Mouse (Mus musculus) limb, embryonic 15.5 days (tissue): ENCODE measurements around the gene 9430097D07Rik. TPM values are rescaled to one million over a fixed set of nuclear protein-coding genes. Genes with fewer than 3 reads are reported as not detected.

Experiments
- ATAC-seq: fragments of 200-750 bp; cut with Nextera tagmentation; 2 replicates; pipeline ENCODE4 v1.8.0; 2017; ENCODE audit warnings: low read depth, moderate TSS enrichment; ENCODE audit not compliant: insufficient number of reproducible peaks, low FRiP score, low TSS enrichment
- H3K27ac ChIP-seq: fragments of 300-500 bp; sonication (generic); 2 replicates; pipeline ENCODE4 v1.5.1; 2015; ENCODE audit warnings: moderate library complexity, mild to moderate bottlenecking, inconsistent platforms
- H3K27me3 ChIP-seq: fragments of 300-500 bp; sonication (generic); 2 replicates; pipeline ENCODE4 v1.6.1; 2015; ENCODE audit warnings: inconsistent platforms
- H3K36me3 ChIP-seq: fragments of 300-500 bp; sonication (generic); 2 replicates; pipeline ENCODE4 v1.6.1; 2015; ENCODE audit warnings: inconsistent platforms
- H3K4me1 ChIP-seq: fragments of 300-500 bp; sonication (generic); 2 replicates; pipeline ENCODE4 v1.6.1; 2015; ENCODE audit warnings: inconsistent platforms
- H3K4me2 ChIP-seq: fragments of 300-500 bp; sonication (generic); 2 replicates; pipeline ENCODE4 v1.6.1; 2015; ENCODE audit warnings: mild to moderate bottlenecking, inconsistent platforms
- H3K4me3 ChIP-seq: fragments of 300-500 bp; sonication (generic); 2 replicates; pipeline ENCODE4 v1.5.1; 2015; ENCODE audit warnings: mild to moderate bottlenecking, inconsistent platforms
- H3K9ac ChIP-seq: fragments of 300-500 bp; sonication (generic); 2 replicates; pipeline ENCODE4 v1.6.1; 2015; ENCODE audit warnings: inconsistent platforms
- H3K9me3 ChIP-seq: fragments of 300-500 bp; sonication (generic); 2 replicates; pipeline ENCODE4 v1.6.1; 2016; ENCODE audit warnings: inconsistent platforms
- WGBS: fragments of 180-500 bp; shearing (Covaris S2); methylation state at CpG from one replicate; pipeline ENCODE4 v1.1.7; 2015; 5-methylcytosine and 5-hydroxymethylcytosine counted together
- polyA plus RNA-seq: library from polyadenylated mRNA; unstranded; fragments of >200 nt; fragmentation: Nextera tagmentation; extraction: Ambion mirVana; gene quantifications from 2 replicates; pipeline ENCODE4 v1.2.1, GENCODE M21; 2015

9430097D07Rik gene
- polyA plus RNA-seq, 1 experiment from 2014 or later = not detected

GRCm38 (mm10) chr2:32574901-32575585, 441 bp downstream of the 9430097D07Rik start:
- Histone ChIP-seq H3K27me3 (peaks cover 20% of the 10 kb centered on the region), H3K4me1 (peaks cover 37% of the 10 kb centered on the region), H3K9ac (no peak overlapping the region), H3K27ac (no peak overlapping the region), H3K9me3 (no peaks in the 10 kb centered on the region), H3K4me3 (peak overlapping the region; percentile 41), H3K4me2 (peak overlapping the region; percentile 94), H3K36me3 (peaks cover 18% of the 10 kb centered on the region)
- WGBS = under 1% methylated on average over 26 of the region's 26 CpGs
- no peak for ATAC-seq

GRCm38 (mm10) chr2:32574497-32574896, 987 bp downstream of the 9430097D07Rik start, which contains the start of gene Pip5kl1:
TSS of gene Pip5kl1 (plus strand) at chr2:32574797.
- 80% methylated on average over 6 of the region's 6 CpGs for WGBS
- H3K27me3 ChIP-seq = peaks cover 16% of the 10 kb centered on the region; the same call in 1 of the 2 replicates
- H3K9me3 ChIP-seq = no peaks in the 10 kb centered on the region
- peak within 1 kb of the TSS; percentile 94 for H3K4me2 ChIP-seq
- no peak within 1 kb of the TSS for H3K9ac ChIP-seq
- peaks cover 18% of the 10 kb centered on the region for H3K36me3 ChIP-seq
- no peak for ATAC-seq
- peaks cover 37% of the 10 kb centered on the region for H3K4me1 ChIP-seq
- H3K4me3 ChIP-seq = peak within 1 kb of the TSS; percentile 41
- H3K27ac ChIP-seq = no peak within 1 kb of the TSS

GRCm38 (mm10) chr2:32572196-32572595, 3.3 kb downstream of the 9430097D07Rik start:
- WGBS = 89% methylated on average over 11 of the region's 11 CpGs
- Histone ChIP-seq H3K4me3 (no peak overlapping the region), H3K27me3 (0 out of 2 replicates have a peak, but pooled peaks cover 3% of the 10 kb centered on the region), H3K27ac (no peak overlapping the region), H3K4me2 (no peak overlapping the region; the same call in 1 of the 2 replicates), H3K9ac (no peak overlapping the region), H3K4me1 (peaks cover 30% of the 10 kb centered on the region), H3K9me3 (no peaks in the 10 kb centered on the region), H3K36me3 (peaks cover 31% of the 10 kb centered on the region)
- ATAC-seq = no peak

GRCm38 (mm10) chr2:32570698-32571494, 4.6 kb downstream of the 9430097D07Rik start, which contains the start of gene Dpm2:
TSS of gene Dpm2 (plus strand) at chr2:32570858.
- peak within 1 kb of the TSS; percentile 63 for H3K27ac ChIP-seq
- peak; percentile 63 for ATAC-seq

DNA sequence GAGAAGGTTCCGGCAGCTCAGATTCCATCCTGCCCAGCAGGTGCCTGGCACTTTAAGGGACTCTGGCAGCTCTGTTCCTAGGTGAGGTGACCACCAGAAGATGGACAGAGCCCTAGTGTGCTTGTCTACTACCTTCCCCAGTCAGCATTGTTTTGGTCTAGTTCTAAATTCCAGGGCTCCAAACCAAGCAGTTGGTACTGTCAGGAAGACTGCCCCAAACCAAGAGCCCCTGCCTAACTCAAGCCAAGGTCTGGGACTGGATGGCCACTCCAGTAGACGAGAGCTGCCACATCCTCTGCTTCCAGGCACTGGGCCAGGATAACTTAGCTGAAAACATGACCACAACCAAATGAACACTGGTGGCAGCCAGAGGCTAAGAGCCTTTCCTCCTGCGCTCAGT, 6.5 kb downstream of the 9430097D07Rik start:
- Histone ChIP-seq H3K4me3 (no peak overlapping the region), H3K9ac (no peak overlapping the region), H3K27me3 (no peaks in the 10 kb centered on the region), H3K4me1 (peaks cover 17% of the 10 kb centered on the region), H3K9me3 (no peaks in the 10 kb centered on the region), H3K27ac (no peak overlapping the region), H3K36me3 (peaks cover 61% of the 10 kb centered on the region), H3K4me2 (no peak overlapping the region)
- 85% methylated on average over 3 of the region's 3 CpGs for WGBS
- ATAC-seq = no peak

More at GRCm38 (mm10) chr2:32570698-32571494, 4.6 kb downstream of the 9430097D07Rik start, which contains the start of gene Dpm2:
- H3K9ac ChIP-seq = peak within 1 kb of the TSS; percentile 79
- peak within 1 kb of the TSS; percentile 81 for H3K4me2 ChIP-seq
- H3K36me3 ChIP-seq = peaks cover 42% of the 10 kb centered on the region
- H3K4me1 ChIP-seq = peaks cover 30% of the 10 kb centered on the region
- WGBS = under 1% methylated on average over 36 of the region's 36 CpGs
- no peaks in the 10 kb centered on the region for H3K9me3 ChIP-seq
- peak within 1 kb of the TSS; percentile 74 for H3K4me3 ChIP-seq
- H3K27me3 ChIP-seq = 0 out of 2 replicates have a peak, but pooled peaks cover 3% of the 10 kb centered on the region

- H3K36me3 ChIP-seq = peaks cover 62% of the 10 kb centered on the region
- H3K9me3 ChIP-seq = no peaks in the 10 kb centered on the region
- H3K9ac ChIP-seq = no peak overlapping the region
- no peak for ATAC-seq
- H3K4me2 ChIP-seq = no peak overlapping the region
- no peaks in the 10 kb centered on the region for H3K27me3 ChIP-seq
- 57% methylated on average over 5 of the region's 5 CpGs for WGBS
- H3K4me3 ChIP-seq = no peak overlapping the region
- peaks cover 17% of the 10 kb centered on the region for H3K4me1 ChIP-seq
- H3K27ac ChIP-seq = no peak overlapping the region
Measured at GRCm38 (mm10) chr2:32568149-32568548, 7.3 kb downstream of the 9430097D07Rik start.

DNA sequence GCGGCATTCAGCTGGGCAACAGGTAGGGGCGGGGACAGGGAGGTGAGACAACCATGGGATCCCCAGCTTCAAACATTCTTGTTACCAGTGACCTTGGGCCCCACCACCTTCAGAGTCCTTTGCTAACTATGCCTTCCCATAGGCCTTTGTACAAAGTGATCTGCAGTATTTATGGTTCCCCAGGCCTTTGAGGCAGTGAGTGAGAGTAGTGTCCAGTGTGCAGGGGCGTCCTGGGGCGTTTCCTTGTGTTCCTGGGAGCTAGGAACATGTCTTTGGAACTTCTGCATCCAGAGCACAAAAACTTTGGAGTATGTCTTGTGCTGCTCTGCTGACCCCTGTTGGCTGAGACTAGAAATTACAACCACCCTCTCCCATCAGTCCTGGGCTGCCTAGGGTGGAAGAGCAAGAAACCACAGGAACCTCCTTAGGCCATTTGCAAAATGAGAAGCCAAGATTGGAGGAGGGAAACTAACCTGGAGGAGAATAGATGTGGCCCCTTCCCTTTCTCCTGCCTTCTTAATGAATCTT, 8.9 kb downstream of the 9430097D07Rik start:
- Histone ChIP-seq H3K4me1 (peaks cover 6% of the 10 kb centered on the region), H3K27me3 (no peaks in the 10 kb centered on the region), H3K36me3 (peaks cover 63% of the 10 kb centered on the region), H3K4me2 (no peak overlapping the region), H3K4me3 (no peak overlapping the region), H3K9ac (no peak overlapping the region), H3K9me3 (no peaks in the 10 kb centered on the region), H3K27ac (peak overlapping the region; percentile 33; the same call in 1 of the 2 replicates)
- 37% methylated on average over 4 of the region's 4 CpGs for WGBS
- ATAC-seq = no peak

- no peak overlapping the region for H3K4me2 ChIP-seq
- H3K27ac ChIP-seq = peak overlapping the region; percentile 17; the same call in 1 of the 2 replicates
- no peaks in the 10 kb centered on the region for H3K9me3 ChIP-seq
- no peaks in the 10 kb centered on the region for H3K27me3 ChIP-seq
- H3K4me1 ChIP-seq = peaks cover 27% of the 10 kb centered on the region
- H3K9ac ChIP-seq = no peak overlapping the region
- no peak overlapping the region for H3K4me3 ChIP-seq
- 69% methylated on average over 5 of the region's 5 CpGs for WGBS
- ATAC-seq = 0 out of 2 replicates have a peak, but pooled peaks have one; percentile 41
- peaks cover 63% of the 10 kb centered on the region for H3K36me3 ChIP-seq
Measured at GRCm38 (mm10) chr2:32559570-32559969, 15.9 kb downstream of the 9430097D07Rik start.

- H3K36me3 ChIP-seq = peaks cover 34% of the 10 kb centered on the region
- no peak for ATAC-seq
- H3K9me3 ChIP-seq = no peaks in the 10 kb centered on the region
- no peak overlapping the region for H3K4me3 ChIP-seq
- H3K27me3 ChIP-seq = no peaks in the 10 kb centered on the region
- no peak overlapping the region for H3K9ac ChIP-seq
- H3K27ac ChIP-seq = peak overlapping the region; percentile 59
- peaks cover 40% of the 10 kb centered on the region for H3K4me1 ChIP-seq
- 74% methylated on average over 7 of the region's 7 CpGs for WGBS
- no peak overlapping the region for H3K4me2 ChIP-seq
Measured at GRCm38 (mm10) chr2:32556019-32556418, 19.5 kb downstream of the 9430097D07Rik start.

DNA sequence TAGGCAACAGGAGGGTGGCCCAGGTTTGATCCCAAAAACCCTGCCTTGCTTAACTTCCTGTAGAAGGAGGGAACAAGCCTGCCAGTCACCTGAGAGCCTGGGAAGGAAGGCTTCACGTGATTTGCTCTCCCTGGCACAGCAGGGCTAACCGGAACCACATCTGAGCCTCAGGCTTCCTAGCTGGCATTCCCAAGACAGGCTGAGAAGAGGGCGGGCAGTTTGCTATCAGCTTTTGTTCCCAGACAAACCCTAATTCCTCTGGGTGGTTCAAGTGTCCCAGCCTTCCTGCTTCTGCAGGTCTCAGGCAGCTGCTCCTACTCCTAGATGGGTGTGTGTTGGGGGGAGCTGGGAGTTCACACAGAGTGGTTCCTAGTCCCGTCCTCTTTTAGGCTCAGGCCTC, 20.0 kb downstream of the 9430097D07Rik start:
- ATAC-seq = peak; percentile 24; the same call in 1 of the 2 replicates
- Histone ChIP-seq H3K27me3 (no peaks in the 10 kb centered on the region), H3K4me3 (no peak overlapping the region), H3K9me3 (no peaks in the 10 kb centered on the region), H3K27ac (peak overlapping the region; percentile 59), H3K4me2 (no peak overlapping the region), H3K4me1 (peaks cover 46% of the 10 kb centered on the region), H3K36me3 (peaks cover 29% of the 10 kb centered on the region), H3K9ac (no peak overlapping the region)
- 37% methylated on average over 4 of the region's 4 CpGs for WGBS

DNA sequence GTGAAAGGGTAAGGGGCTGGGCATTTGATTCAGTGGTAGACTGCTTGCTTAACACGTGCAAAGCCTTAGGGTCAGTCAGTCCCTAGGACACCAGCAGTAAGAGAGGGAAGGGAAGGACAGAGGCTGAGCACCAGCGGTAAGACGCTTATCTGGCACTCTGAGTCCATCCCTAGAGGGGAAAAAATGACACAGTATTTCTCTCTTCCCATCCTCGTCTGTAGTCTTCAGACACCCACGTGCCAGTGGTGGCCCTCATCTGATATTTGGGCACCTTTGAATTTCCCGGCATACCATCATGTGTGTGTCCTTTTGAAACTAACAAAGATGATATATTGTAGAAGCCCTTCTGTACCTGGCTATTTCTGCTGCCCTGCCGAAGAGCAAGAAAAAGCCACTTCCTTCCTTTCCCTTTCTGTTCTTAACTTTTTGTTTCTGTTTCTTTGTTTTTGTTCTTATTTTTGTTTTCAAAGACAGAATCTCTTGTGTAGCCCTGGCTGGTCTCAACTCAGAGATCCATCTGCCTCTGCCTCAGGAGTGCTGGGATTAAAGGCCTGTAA, 21.8 kb downstream of the 9430097D07Rik start:
- peaks cover 64% of the 10 kb centered on the region for H3K4me1 ChIP-seq
- no peak overlapping the region for H3K9ac ChIP-seq
- H3K4me3 ChIP-seq = no peak overlapping the region
- no peak for ATAC-seq
- no peak overlapping the region; the same call in 1 of the 2 replicates for H3K27ac ChIP-seq
- H3K27me3 ChIP-seq = no peaks in the 10 kb centered on the region
- 79% methylated on average over 7 of the region's 7 CpGs for WGBS
- H3K36me3 ChIP-seq = peaks cover 13% of the 10 kb centered on the region
- H3K9me3 ChIP-seq = no peaks in the 10 kb centered on the region
- H3K4me2 ChIP-seq = no peak overlapping the region
